Mouse (Mus musculus): ENCODE results near the gene Lsm6.

DNA sequence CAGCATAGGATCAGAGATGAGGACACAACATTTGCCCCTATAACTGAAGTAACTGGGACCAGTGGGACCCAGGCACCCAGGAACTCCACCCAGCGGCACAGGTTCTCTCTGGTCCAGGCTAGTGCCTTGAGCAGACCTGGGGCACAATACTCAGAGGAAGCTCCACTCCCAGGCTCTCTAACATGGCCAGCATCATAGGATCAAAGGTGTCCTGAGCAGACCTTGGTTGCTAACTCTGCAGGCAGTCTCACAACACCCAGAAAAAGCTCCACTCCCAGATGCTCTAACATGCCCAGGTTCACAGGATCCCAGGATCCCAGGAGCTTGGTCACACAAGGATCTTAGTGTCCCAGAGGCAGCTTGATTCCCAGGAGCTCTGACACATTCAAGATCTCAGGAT, 55.4 kb downstream of the Lsm6 start:
- TF ChIP-seq EP300 (optimal IDR thresholded peaks at IDR 0.05) (no peak), CTCF (IDR thresholded peaks at IDR 0.05; ENCODE audit: low read depth) (no peak)
